Mouse (Mus musculus) intestine, embryonic 15.5 days (tissue): ENCODE data around the gene Akna. TPM values are rescaled to one million over a fixed set of nuclear protein-coding genes. Genes with fewer than 3 reads are reported as not detected.

Experiments used
- ATAC-seq: fragments of 200-750 bp; cut with Nextera tagmentation; 2 replicates; pipeline ENCODE4 v1.8.0; 2017; ENCODE audit warnings: moderate TSS enrichment, moderate library complexity
- H3K27ac ChIP-seq: fragments of 300-500 bp; sonication (generic); 2 replicates; pipeline ENCODE4 v1.5.1; 2015; ENCODE audit warnings: mild to moderate bottlenecking, inconsistent platforms
- H3K27me3 ChIP-seq: fragments of 300-500 bp; sonication (generic); replicated peaks from 2 replicates; pipeline ENCODE4 v1.6.1; 2015; ENCODE audit warnings: inconsistent platforms
- H3K36me3 ChIP-seq: fragments of 300-500 bp; sonication (generic); 2 replicates; pipeline ENCODE4 v1.6.1; 2015; ENCODE audit warnings: inconsistent platforms
- H3K4me1 ChIP-seq: fragments of 300-500 bp; sonication (generic); replicated peaks from 2 replicates; pipeline ENCODE4 v1.6.1; 2015; ENCODE audit warnings: inconsistent platforms
- H3K4me2 ChIP-seq: fragments of 300-500 bp; sonication (generic); replicated peaks from 2 replicates; pipeline ENCODE4 v1.6.1; 2015; ENCODE audit warnings: mild to moderate bottlenecking, inconsistent platforms
- H3K4me3 ChIP-seq: fragments of 300-500 bp; sonication (generic); replicated peaks from 2 replicates; pipeline ENCODE4 v1.5.1; 2015; ENCODE audit warnings: inconsistent platforms
- H3K9ac ChIP-seq: fragments of 300-500 bp; sonication (generic); 2 replicates; pipeline ENCODE4 v1.6.1; 2015; ENCODE audit warnings: inconsistent platforms
- H3K9me3 ChIP-seq: fragments of 300-500 bp; sonication (generic); 2 replicates; pipeline ENCODE4 v1.6.1; 2016; ENCODE audit warnings: inconsistent platforms
- whole genome bisulfite sequencing: fragments of 180-500 bp; shearing (Covaris S2); methylation state at CpG from one replicate; pipeline ENCODE4 v1.1.7; 2015; 5-methylcytosine and 5-hydroxymethylcytosine counted together
- polyA plus RNA-seq: library from polyadenylated mRNA; unstranded; fragments of >200 nt; fragmentation: Nextera tagmentation; extraction: Ambion mirVana; gene quantifications from 2 replicates; pipeline ENCODE4 v1.2.1, GENCODE M21; 2015

The Akna gene
- 5.6 and 6.5 TPM in 2 replicates for polyA plus RNA-seq

DNA sequence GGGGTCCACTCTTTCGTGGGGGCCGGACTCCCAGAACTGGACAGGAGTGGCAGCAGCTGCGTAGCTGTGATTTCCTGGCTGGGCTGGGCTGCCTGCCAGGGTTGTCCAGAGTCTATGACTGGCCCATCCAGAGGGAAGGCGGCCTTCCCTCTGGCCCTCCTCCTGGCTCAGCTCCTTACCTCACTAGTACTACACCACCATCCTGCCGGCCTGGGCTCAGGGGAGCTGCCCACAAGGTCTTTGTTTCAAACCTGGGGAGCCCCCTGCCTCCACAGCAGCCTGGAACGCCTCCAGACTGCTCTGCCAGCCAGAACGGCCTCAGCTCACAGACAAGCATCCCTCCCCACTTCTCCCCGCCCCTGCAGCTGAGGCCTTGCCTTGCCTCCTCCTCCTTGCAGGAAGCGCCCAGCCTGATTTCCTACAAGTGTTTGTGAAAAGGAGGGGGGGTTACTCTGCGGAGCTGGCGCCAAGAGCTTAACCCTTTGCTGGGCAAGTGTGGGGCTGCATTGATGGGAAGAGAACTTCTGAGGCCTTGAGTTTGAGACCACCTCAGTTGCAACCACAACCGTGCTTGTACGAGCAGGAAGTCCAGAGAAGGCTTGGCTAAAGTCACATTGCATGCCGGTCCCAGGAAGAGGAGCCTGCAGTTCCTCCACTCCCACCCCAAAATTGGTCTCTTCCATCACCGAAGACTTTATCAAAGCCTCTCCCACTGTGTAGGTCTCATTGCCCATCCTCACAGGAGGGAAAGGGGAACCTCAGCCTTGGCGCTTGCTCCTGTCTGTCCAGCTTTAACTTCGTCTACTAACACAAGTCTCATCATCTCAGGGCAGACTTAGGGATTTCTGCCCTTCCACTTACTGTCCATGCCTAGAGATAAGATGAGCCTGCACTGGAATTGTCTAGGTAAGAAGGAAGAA, at the start of gene Akna:
TSS of gene Akna (minus strand) at position 315 of the 920 bp plus-strand sequence.
- H3K27me3 ChIP-seq, result no peaks in the 10 kb centered on the region
- H3K9ac ChIP-seq, result peak within 1 kb of the TSS; percentile 44
- H3K27ac ChIP-seq, result peak within 1 kb of the TSS; percentile 86
- peak within 1 kb of the TSS; percentile 35 for H3K4me3 ChIP-seq
- peaks cover 57% of the 10 kb centered on the region for H3K4me1 ChIP-seq
- no peaks in the 10 kb centered on the region for H3K36me3 ChIP-seq
- ATAC-seq, result peak; percentile 90
- H3K4me2 ChIP-seq, result peak within 1 kb of the TSS; percentile 59
- WGBS, result 6% methylated on average over 17 of the region's 17 CpGs
- H3K9me3 ChIP-seq, result no peaks in the 10 kb centered on the region

- no peaks in the 10 kb centered on the region for H3K9me3 ChIP-seq
- H3K4me1 ChIP-seq, result no peaks in the 10 kb centered on the region
- no peak for ATAC-seq
- H3K9ac ChIP-seq, result no peak overlapping the region
- WGBS, result 79% methylated on average over 3 of the region's 3 CpGs
- H3K4me2 ChIP-seq, result no peak overlapping the region
- no peak overlapping the region for H3K4me3 ChIP-seq
- H3K27me3 ChIP-seq, result no peaks in the 10 kb centered on the region
- H3K36me3 ChIP-seq, result peaks cover 3% of the 10 kb centered on the region; the same call in 1 of the 2 replicates
- H3K27ac ChIP-seq, result no peak overlapping the region
These were observed 49.4 kb upstream of the Akna start for GRCm38 (mm10) chr4:63452555-63452954.

- Histone ChIP-seq H3K36me3 (peaks cover 3% of the 10 kb centered on the region; the same call in 1 of the 2 replicates), H3K4me2 (no peak overlapping the region), H3K9ac (no peak overlapping the region), H3K9me3 (no peaks in the 10 kb centered on the region), H3K4me3 (no peak overlapping the region), H3K27ac (no peak overlapping the region), H3K27me3 (no peaks in the 10 kb centered on the region), H3K4me1 (no peaks in the 10 kb centered on the region)
- no peak for ATAC-seq
- 80% methylated on average over 5 of the region's 5 CpGs for WGBS
These were observed 47.4 kb upstream of the Akna start for GRCm38 (mm10) chr4:63450551-63450950.

- H3K27ac ChIP-seq, result no peak overlapping the region
- WGBS, result 84% methylated on average over 10 of the region's 10 CpGs
- no peak overlapping the region for H3K4me2 ChIP-seq
- peaks cover 3% of the 10 kb centered on the region; the same call in 1 of the 2 replicates for H3K36me3 ChIP-seq
- no peaks in the 10 kb centered on the region for H3K9me3 ChIP-seq
- no peak for ATAC-seq
- H3K27me3 ChIP-seq, result no peaks in the 10 kb centered on the region
- no peak overlapping the region for H3K9ac ChIP-seq
- no peaks in the 10 kb centered on the region for H3K4me1 ChIP-seq
- no peak overlapping the region for H3K4me3 ChIP-seq
These were observed 41.4 kb upstream of the Akna start for GRCm38 (mm10) chr4:63444362-63445066.

GRCm38 (mm10) chr4:63443101-63443500, 39.9 kb upstream of the Akna start:
- H3K9ac ChIP-seq, result no peak overlapping the region
- H3K27ac ChIP-seq, result no peak overlapping the region
- H3K4me1 ChIP-seq, result no peaks in the 10 kb centered on the region
- H3K9me3 ChIP-seq, result no peaks in the 10 kb centered on the region
- H3K4me3 ChIP-seq, result no peak overlapping the region
- H3K27me3 ChIP-seq, result no peaks in the 10 kb centered on the region
- ATAC-seq, result no peak
- H3K4me2 ChIP-seq, result no peak overlapping the region
- WGBS, result 87% methylated on average over 2 of the region's 2 CpGs
- H3K36me3 ChIP-seq, result no peaks in the 10 kb centered on the region

DNA sequence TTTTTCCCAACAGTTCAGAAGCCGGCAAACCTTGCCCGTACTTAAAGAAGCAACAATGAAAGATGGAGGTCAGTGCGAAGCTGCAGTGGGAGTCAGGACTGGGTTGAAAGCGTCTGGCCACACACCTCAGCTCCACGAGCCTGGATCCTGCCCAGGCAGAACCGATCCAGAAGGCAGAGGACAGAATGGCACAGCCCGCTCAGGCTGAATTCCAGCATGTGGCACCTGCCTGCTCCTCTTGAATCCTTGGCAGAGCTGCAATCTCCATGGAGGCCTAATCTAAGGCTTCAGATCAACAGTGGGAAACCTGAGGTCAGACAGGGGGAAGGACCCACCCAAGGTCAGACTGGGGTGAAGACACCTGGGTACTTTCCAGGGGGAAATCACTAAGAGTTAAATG, 38.5 kb upstream of the Akna start:
- Histone ChIP-seq H3K4me1 (no peaks in the 10 kb centered on the region; the same call in 1 of the 2 replicates), H3K4me2 (no peak overlapping the region), H3K4me3 (no peak overlapping the region), H3K9ac (no peak overlapping the region), H3K27ac (no peak overlapping the region), H3K27me3 (no peaks in the 10 kb centered on the region), H3K9me3 (no peaks in the 10 kb centered on the region), H3K36me3 (no peaks in the 10 kb centered on the region)
- no peak for ATAC-seq
- WGBS, result 89% methylated on average over 7 of the region's 7 CpGs

DNA sequence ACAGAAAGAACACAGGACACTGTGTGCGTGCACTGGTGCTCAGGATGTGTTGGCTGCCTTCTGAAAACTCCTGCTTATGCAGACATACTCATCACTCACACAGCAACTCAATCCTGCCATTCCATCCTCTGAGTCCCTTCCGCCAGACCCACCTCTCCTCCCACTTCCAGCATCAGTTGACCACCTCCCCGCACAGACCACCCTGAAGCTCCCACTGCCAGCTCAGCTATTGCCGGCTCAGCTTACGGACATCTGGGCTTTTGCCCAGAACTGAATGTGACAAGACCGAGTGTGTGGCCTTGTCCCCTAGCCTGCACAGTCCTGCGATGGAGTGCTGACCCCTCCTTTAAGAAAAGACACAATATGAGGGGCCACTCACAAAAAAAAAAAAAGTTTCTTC, 37.1 kb upstream of the Akna start:
- WGBS, result 50% methylated on average over 7 of the region's 7 CpGs
- no peaks in the 10 kb centered on the region; the same call in 1 of the 2 replicates for H3K4me1 ChIP-seq
- H3K9me3 ChIP-seq, result no peaks in the 10 kb centered on the region
- no peak overlapping the region for H3K9ac ChIP-seq
- H3K27me3 ChIP-seq, result no peaks in the 10 kb centered on the region
- H3K27ac ChIP-seq, result no peak overlapping the region
- ATAC-seq, result no peak
- H3K36me3 ChIP-seq, result no peaks in the 10 kb centered on the region
- H3K4me2 ChIP-seq, result no peak overlapping the region
- H3K4me3 ChIP-seq, result no peak overlapping the region

- Histone ChIP-seq H3K9ac (no peak overlapping the region), H3K27me3 (no peaks in the 10 kb centered on the region), H3K27ac (no peak overlapping the region), H3K36me3 (no peaks in the 10 kb centered on the region), H3K9me3 (no peaks in the 10 kb centered on the region), H3K4me1 (no peaks in the 10 kb centered on the region; the same call in 1 of the 2 replicates), H3K4me2 (no peak overlapping the region), H3K4me3 (no peak overlapping the region)
- 81% methylated on average over 5 of the region's 5 CpGs for WGBS
- ATAC-seq, result no peak
These were observed 34.8 kb upstream of the Akna start for GRCm38 (mm10) chr4:63437968-63438367.

DNA sequence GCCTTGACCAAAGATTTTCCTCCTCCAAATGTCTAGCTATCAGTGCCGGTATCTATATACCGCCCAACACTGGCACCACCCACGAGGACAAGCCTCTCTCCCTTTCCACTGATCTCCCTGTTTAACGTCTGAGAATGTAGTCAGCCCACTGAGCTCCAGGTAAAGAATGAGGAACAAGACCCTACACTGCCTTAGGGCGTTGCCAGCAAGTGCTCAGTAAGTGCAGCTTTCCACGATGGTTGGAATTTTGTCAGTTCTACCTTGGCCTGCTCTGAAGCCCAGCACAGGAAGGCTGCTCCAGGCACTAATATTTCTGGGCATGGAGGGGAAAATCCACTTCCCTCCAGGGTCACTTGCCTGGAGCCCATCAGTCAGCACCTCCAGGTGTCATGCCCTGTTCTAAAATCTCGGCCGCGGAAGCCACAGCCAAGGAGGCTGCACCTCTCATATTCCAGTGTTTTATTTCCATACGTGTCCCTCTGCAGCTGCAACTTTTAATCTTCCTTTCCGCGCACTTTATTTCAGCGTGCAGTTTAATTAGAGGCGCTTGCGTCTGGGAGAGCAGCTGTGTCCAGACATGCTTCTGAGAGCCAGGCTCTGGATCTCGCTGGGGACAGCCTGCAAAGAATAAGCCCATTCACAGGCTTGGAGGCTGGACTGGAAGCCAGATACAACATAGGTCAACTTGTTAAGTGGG, 34.1 kb upstream of the Akna start:
- Histone ChIP-seq H3K4me3 (no peak overlapping the region), H3K27me3 (no peaks in the 10 kb centered on the region), H3K27ac (no peak overlapping the region), H3K36me3 (no peaks in the 10 kb centered on the region), H3K4me2 (no peak overlapping the region), H3K9me3 (no peaks in the 10 kb centered on the region), H3K4me1 (no peaks in the 10 kb centered on the region; the same call in 1 of the 2 replicates), H3K9ac (no peak overlapping the region)
- WGBS, result 61% methylated on average over 16 of the region's 16 CpGs
- ATAC-seq, result peak; percentile 52; the same call in 1 of the 2 replicates

DNA sequence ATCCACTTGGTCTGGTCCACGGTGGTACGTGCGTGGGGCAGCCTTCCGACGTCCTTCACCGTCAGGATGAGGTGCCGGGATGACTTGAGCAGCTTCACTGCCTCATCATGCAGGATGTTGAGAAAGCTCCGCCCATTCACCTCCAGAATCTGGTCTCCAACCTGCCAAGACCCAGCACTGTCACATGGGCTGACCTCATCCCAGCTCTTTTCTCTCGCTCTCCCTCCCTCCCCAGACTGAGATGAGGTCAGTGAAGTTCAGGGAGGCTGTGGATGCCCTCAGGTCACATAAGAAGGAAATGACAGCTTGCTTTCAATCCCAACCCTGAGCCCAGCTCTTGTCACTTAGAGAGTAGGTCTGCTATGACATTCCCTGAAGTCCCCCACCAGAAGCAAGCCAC, 32.2 kb upstream of the Akna start:
- H3K36me3 ChIP-seq, result no peaks in the 10 kb centered on the region
- no peak overlapping the region for H3K27ac ChIP-seq
- 68% methylated on average over 9 of the region's 9 CpGs for WGBS
- H3K4me3 ChIP-seq, result no peak overlapping the region
- no peak overlapping the region for H3K4me2 ChIP-seq
- no peak overlapping the region for H3K9ac ChIP-seq
- H3K9me3 ChIP-seq, result no peaks in the 10 kb centered on the region
- no peak for ATAC-seq
- H3K4me1 ChIP-seq, result no peaks in the 10 kb centered on the region; the same call in 1 of the 2 replicates
- H3K27me3 ChIP-seq, result no peaks in the 10 kb centered on the region

- no peak overlapping the region for H3K4me2 ChIP-seq
- H3K27ac ChIP-seq, result no peak overlapping the region
- no peaks in the 10 kb centered on the region for H3K4me1 ChIP-seq
- no peak overlapping the region for H3K9ac ChIP-seq
- no peaks in the 10 kb centered on the region for H3K36me3 ChIP-seq
- no peaks in the 10 kb centered on the region for H3K27me3 ChIP-seq
- H3K4me3 ChIP-seq, result no peak overlapping the region
- no peak for ATAC-seq
- H3K9me3 ChIP-seq, result no peaks in the 10 kb centered on the region
- 67% methylated on average over 5 of the region's 5 CpGs for WGBS
These were observed 27.9 kb upstream of the Akna start for GRCm38 (mm10) chr4:63431098-63431497.

DNA sequence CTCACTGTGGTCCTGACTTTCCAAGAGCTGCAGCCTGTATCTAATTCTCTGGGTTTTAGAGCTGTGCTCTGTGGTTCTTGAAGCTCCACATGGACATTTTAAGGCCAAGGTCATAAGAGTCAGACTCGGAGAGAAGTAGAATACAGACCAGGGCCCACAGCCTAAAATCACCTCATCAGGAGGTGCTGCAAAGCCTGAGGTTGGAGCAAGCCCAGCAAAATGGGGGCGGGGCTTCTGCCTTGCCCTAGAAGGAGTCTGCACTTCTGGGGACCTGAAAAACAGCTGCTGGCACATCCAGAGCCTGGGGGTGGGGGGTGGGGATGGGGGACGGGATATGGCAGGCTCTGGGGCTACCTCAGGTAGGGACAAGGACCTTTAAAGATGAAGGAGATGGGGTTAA, 27.2 kb upstream of the Akna start:
- Histone ChIP-seq H3K27me3 (no peaks in the 10 kb centered on the region), H3K4me2 (no peak overlapping the region), H3K9ac (no peak overlapping the region), H3K9me3 (no peaks in the 10 kb centered on the region), H3K36me3 (no peaks in the 10 kb centered on the region), H3K4me1 (no peaks in the 10 kb centered on the region), H3K4me3 (no peak overlapping the region), H3K27ac (no peak overlapping the region)
- WGBS, result 47% methylated on average over 3 of the region's 3 CpGs
- ATAC-seq, result no peak
